Mouse (Mus musculus): Measurements from ENCODE around the gene Osbpl3.

- TF ChIP-seq CTCF (IDR thresholded peaks at IDR 0.05; ENCODE audit: borderline replicate concordance, insufficient read depth, low read depth, low read length): no peak
- no peak for TF ChIP-seq POLR2A (IDR thresholded peaks at IDR 0.05; ENCODE audit: borderline replicate concordance, insufficient read depth, low read length)
Measured at GRCm38 (mm10) chr6:50366319-50366718, 89.7 kb downstream of the Osbpl3 start.
